13 mouse cellular contexts compared by ENCODE assay signal in genomic region chr5:150611136-150611535, GRCm38 (mm10).
"Had no signal": no experiment of that assay in that cellular context is flagged by ENCODE, and none has a peak within 500 bp of the region (broad histone marks: within the 10 kb centered on the region; RNA-seq: fewer than 3 reads in every experiment).

No protein-coding gene starts in this region.

- H3K27ac ChIP-seq: layer of hippocampus, adult 2 months; liver, embryonic 13.5 days; midbrain, embryonic 13.5 days; neural tube, embryonic 12.5 days; neural tube, embryonic 15.5 days; stomach, embryonic 15.5 days had no signal

- H3K36me3 ChIP-seq: liver, embryonic 13.5 days; stomach, embryonic 15.5 days had no signal

- H3K4me2 ChIP-seq: liver, embryonic 13.5 days; midbrain, embryonic 13.5 days; neural tube, embryonic 12.5 days; neural tube, embryonic 15.5 days; stomach, embryonic 15.5 days had no signal

- H3K4me1 ChIP-seq: liver, embryonic 13.5 days; midbrain, embryonic 13.5 days; neural tube, embryonic 12.5 days; neural tube, embryonic 15.5 days; stomach, embryonic 15.5 days had no signal

- ATAC-seq: midbrain, embryonic 13.5 days had no signal

- H3K9ac ChIP-seq: liver, embryonic 13.5 days; midbrain, embryonic 13.5 days; neural tube, embryonic 12.5 days; neural tube, embryonic 15.5 days; stomach, embryonic 15.5 days had no signal

- H3K4me3 ChIP-seq: layer of hippocampus, adult 2 months; liver, embryonic 13.5 days; midbrain, embryonic 13.5 days; neural tube, embryonic 12.5 days; neural tube, embryonic 15.5 days; stomach, embryonic 15.5 days had no signal

- H3K27me3 ChIP-seq: liver, embryonic 13.5 days; midbrain, embryonic 13.5 days; neural tube, embryonic 12.5 days; neural tube, embryonic 15.5 days; stomach, embryonic 15.5 days had no signal

- H3K9me3 ChIP-seq: liver, embryonic 13.5 days; midbrain, embryonic 13.5 days; neural tube, embryonic 12.5 days; neural tube, embryonic 15.5 days; stomach, embryonic 15.5 days had no signal

- DNase-seq: kidney, adult 9 months; kidney, postnatal 25 days; layer of hippocampus, adult 9-11 months; liver, embryonic 13.5 days; lung, adult 2 months; lung, postnatal 14 days; right cerebral cortex, postnatal 14 days; right cerebral cortex, postnatal 4 days had no signal
